Mouse (Mus musculus) inflammation-experienced regulatory T-cells, adult 16 weeks (primary cell): ENCODE measurements around the gene Camsap2. TPM values are rescaled to one million over a fixed set of nuclear protein-coding genes. Genes with fewer than 3 reads are reported as not detected.

Experiments
- polyA plus RNA-seq: library from polyadenylated mRNA; unstranded; fragments of 100-300 nt; shearing (Covaris generic); gene quantifications from one replicate; pipeline ENCODE4 v1.2.1, GENCODE M21; 2017

The Camsap2 gene
- polyA plus RNA-seq = 2.6 TPM

GRCm38 (mm10) chr1:136345454-136346372 is at the start of gene Camsap2:
Camsap2 (minus strand) TSS chr1:136346104.

GRCm38 (mm10) chr1:136260635-136261238 is 85.2 kb downstream of the Camsap2 start, which contains the start of gene Gpr25:
Gpr25 (minus strand) TSS chr1:136260873.

GRCm38 (mm10) chr1:136233892-136234594 is 111.9 kb downstream of the Camsap2 start, which contains the start of gene Inava:
Inava (minus strand) TSS chr1:136234264.

Other genes starting within 250 kb of the Camsap2 start
- 38.0 TPM for gene Kif21b, start 214.7 kb downstream of the Camsap2 start, polyA plus RNA-seq
- gene Mroh3, start 133.3 kb downstream of the Camsap2 start, polyA plus RNA-seq = not detected
- gene Inava, start 111.8 kb downstream of the Camsap2 start, polyA plus RNA-seq = not detected
- gene Gpr25, start 85.2 kb downstream of the Camsap2 start, polyA plus RNA-seq = not detected
- gene Ddx59, start 69.2 kb upstream of the Camsap2 start, polyA plus RNA-seq = 18.9 TPM
- gene Kif14, start 120.2 kb upstream of the Camsap2 start, polyA plus RNA-seq = 1.7 TPM